Mouse (Mus musculus) bone marrow macrophage, adult 2 months (primary cell): Measurements from ENCODE around the gene Foxo1. TPM values are rescaled to one million over a fixed set of nuclear protein-coding genes. Genes with fewer than 3 reads are reported as not detected.

Experiments used
- H3K27ac ChIP-seq: 2 replicates; pipeline ENCODE4 v1.5.1; 2012; ENCODE audit warnings: low read depth, low read length; ENCODE audit not compliant: insufficient read depth
- H3K4me1 ChIP-seq: 2 replicates; pipeline ENCODE4 v1.6.1; 2012; ENCODE audit warnings: low read length; ENCODE audit not compliant: control insufficient read depth, insufficient read depth
- H3K4me3 ChIP-seq: 2 replicates; pipeline ENCODE4 v1.5.1; 2012; ENCODE audit warnings: mild to moderate bottlenecking, low read length, moderate library complexity; ENCODE audit not compliant: insufficient read depth
- CTCF ChIP-seq: IDR thresholded peaks from 2 replicates; pipeline ENCODE4 v1.5.1; 2012; ENCODE audit warnings: low read depth, mild to moderate bottlenecking, low read length, moderate library complexity
- POLR2A ChIP-seq: IDR thresholded peaks from 2 replicates; pipeline ENCODE4 v1.6.1; 2012; ENCODE audit warnings: mild to moderate bottlenecking, low read depth, low read length, borderline replicate concordance
- polyA plus RNA-seq: library from polyadenylated mRNA; stranded (reverse); fragments of >200 nt; gene quantifications from 2 replicates; pipeline ENCODE4 v1.2.4, GENCODE M21; 2012; ENCODE audit not compliant: missing spikeins, insufficient read depth, insufficient read length

Gene Foxo1
- polyA plus RNA-seq, 1 experiment: 6.2 TPM

- H3K4me3 ChIP-seq: no peak overlapping the region
- peaks cover 4% of the 10 kb centered on the region for H3K4me1 ChIP-seq
- no peak overlapping the region for H3K27ac ChIP-seq
- TF ChIP-seq CTCF (no peak), POLR2A (no peak)
These were observed 13.7 kb downstream of the Foxo1 start for GRCm38 (mm10) chr3:52281882-52282281.

DNA sequence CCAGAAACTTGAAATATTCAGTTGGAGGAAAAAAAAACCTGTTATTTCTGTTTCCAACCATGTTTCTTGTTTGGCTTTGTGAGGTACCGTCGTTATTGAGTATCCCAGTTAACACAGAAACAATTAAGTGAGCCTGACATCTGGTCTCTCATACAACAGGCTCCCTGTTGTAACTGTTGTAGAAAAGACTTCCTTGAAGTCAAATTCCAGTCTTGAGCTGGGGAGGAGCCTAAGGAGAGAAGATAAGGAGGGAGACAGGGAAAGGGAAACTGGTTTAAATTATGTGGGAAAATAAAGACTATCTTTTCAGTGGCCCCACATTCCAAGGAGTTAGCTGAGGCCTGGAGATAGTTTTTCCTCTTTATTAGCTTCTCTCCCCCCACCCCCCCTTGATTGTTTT lies 14.2 kb downstream of the Foxo1 start:
- Histone ChIP-seq H3K4me3 (no peak overlapping the region), H3K27ac (no peak overlapping the region), H3K4me1 (peaks cover 4% of the 10 kb centered on the region)
- TF ChIP-seq POLR2A: no peak
- no peak for TF ChIP-seq CTCF

DNA sequence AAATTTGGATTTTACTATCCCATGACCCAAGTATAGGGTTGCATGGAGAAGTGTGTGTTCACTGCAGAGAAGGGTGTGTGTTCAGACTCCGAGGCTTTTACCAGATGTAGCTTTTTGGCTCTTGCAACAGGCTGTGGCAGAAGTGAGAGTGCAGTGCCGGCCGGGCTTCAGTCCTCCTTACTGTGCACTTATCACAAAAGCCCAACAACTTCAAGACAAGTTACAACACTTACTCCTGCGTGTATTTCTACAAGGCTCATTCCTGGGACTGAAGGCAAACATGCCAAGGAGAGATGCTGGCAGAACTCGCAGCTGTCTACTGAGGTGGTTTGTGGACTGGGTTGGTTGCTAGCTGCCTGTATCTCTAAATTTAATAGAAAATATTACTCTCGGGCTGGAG lies 15.4 kb downstream of the Foxo1 start:
- Histone ChIP-seq H3K4me3 (no peak overlapping the region), H3K27ac (no peak overlapping the region), H3K4me1 (no peaks in the 10 kb centered on the region)
- TF ChIP-seq CTCF: no peak
- no peak for TF ChIP-seq POLR2A

DNA sequence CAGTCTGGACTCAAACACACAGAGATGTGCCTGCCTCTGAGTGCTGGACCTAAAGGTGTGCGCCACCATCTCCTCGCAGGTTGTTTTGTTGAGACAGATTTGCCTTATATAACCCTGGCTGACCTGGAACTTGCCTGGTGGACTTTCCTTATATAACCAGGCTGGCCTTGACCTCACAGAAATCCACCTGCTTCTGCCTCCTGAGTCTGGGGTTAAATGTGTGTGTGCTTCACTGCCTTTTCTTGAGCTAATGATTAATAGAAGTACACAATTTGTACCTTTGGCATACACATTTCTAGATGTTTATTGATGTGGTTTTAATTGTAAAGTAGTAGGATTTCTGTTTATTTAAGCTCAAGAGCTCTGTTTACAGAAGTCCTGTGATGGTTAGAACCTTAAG lies 22.7 kb downstream of the Foxo1 start:
- H3K4me1 ChIP-seq: peaks cover 5% of the 10 kb centered on the region; the same call in 1 of the 2 replicates
- H3K4me3 ChIP-seq: no peak overlapping the region
- TF ChIP-seq POLR2A: no peak
- no peak for TF ChIP-seq CTCF
- no peak overlapping the region for H3K27ac ChIP-seq

DNA sequence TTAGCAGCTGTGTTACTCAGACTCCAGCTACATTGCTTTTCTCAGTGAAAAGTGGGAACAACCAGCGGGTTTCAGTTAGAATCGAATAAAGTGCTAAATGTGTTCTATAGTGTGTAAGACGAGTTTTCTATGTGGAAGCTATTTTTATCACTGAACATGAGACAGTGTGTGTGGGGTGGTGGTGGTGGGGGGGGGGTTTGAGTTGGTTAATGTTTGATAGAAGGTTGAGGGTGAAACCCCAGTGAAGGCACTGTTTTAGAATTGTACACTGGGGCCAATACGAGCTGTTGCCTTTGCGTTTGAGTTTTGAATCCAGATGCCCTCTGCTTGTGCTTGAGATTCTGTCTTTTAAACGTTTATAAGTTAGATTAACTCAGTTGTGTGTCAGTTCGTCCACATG lies 24.4 kb downstream of the Foxo1 start:
- TF ChIP-seq POLR2A (no peak), CTCF (no peak)
- no peak overlapping the region for H3K27ac ChIP-seq
- H3K4me1 ChIP-seq: peaks cover 11% of the 10 kb centered on the region
- H3K4me3 ChIP-seq: no peak overlapping the region

- peaks cover 18% of the 10 kb centered on the region for H3K4me1 ChIP-seq
- no peak overlapping the region for H3K27ac ChIP-seq
- no peak for TF ChIP-seq CTCF
- TF ChIP-seq POLR2A: no peak
- no peak overlapping the region for H3K4me3 ChIP-seq
These were observed 25.8 kb downstream of the Foxo1 start for GRCm38 (mm10) chr3:52293946-52294345.

DNA sequence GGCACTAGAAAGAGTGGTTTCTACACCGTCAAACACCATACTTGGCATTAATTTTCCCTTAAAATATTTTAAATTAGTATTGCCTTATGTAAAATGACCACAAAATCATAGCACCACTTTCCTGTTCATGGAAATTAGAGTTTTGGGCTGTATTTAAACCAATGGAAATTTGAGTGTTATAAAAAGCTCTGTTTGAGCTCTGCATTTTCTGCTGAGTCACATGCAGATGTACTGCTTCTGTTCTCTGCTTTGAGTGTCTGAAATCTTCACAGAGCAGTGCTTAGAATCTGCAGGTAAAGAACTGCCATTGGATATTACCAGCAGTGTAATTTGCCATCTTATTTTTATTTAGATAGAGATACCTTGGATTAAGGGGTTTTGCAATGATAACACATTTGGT lies 27.6 kb downstream of the Foxo1 start:
- H3K4me3 ChIP-seq: no peak overlapping the region
- no peak for TF ChIP-seq POLR2A
- TF ChIP-seq CTCF: no peak
- no peak overlapping the region for H3K27ac ChIP-seq
- peaks cover 35% of the 10 kb centered on the region for H3K4me1 ChIP-seq

DNA sequence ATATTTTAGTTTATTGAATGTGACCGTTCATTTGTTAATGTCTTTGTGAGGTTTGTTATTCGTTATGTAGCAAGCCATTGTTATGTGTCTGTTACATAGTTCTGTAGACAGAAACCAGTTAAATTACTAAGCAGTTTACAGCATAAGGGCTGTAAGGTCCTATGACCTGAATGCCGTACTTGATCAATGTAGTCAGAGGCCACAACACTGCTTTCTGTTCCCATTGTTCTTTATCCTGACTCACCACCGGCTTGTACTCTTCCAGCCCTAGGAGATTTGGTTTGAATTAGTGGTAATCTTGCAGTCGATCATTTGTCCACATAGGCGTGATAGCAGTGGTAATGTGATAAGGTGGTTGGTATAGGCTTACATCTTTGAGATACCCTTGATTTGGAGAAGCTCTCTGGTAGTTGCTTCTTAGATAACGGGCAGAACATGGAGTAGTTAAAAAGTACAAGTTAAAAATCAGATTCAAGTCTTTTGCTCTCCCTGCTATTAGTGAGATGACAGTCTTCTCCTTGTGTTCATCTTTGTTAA lies 28.2 kb downstream of the Foxo1 start:
- TF ChIP-seq CTCF: no peak
- TF ChIP-seq POLR2A: no peak
- Histone ChIP-seq H3K4me1 (peaks cover 36% of the 10 kb centered on the region), H3K4me3 (no peak overlapping the region), H3K27ac (no peak overlapping the region)

- TF ChIP-seq CTCF: no peak
- TF ChIP-seq POLR2A: no peak
- H3K4me1 ChIP-seq: peaks cover 36% of the 10 kb centered on the region
These were observed 29.3 kb downstream of the Foxo1 start for GRCm38 (mm10) chr3:52297291-52298018.

GRCm38 (mm10) chr3:52298683-52299082 lies 30.5 kb downstream of the Foxo1 start:
- Histone ChIP-seq H3K4me3 (no peak overlapping the region), H3K4me1 (peaks cover 36% of the 10 kb centered on the region), H3K27ac (no peak overlapping the region)
- TF ChIP-seq POLR2A (no peak), CTCF (no peak)

More at GRCm38 (mm10) chr3:52297291-52298018, 29.3 kb downstream of the Foxo1 start:
- H3K4me3 ChIP-seq: no peak overlapping the region
- no peak overlapping the region for H3K27ac ChIP-seq
